Comparison of ENCODE assay signal across 7 mouse cellular contexts in genomic region chr6:50455102-50455828, GRCm38 (mm10). TPM values are rescaled to one million over a fixed set of nuclear protein-coding genes. Genes with fewer than 3 reads are reported as not detected.
A peak's percentile ranks its signal among the peaks of the same experiment; 100 is the strongest.
DNase-seq lines count a peak whose midpoint lies in the region; ATAC-seq lines count a peak whose summit lies in the region.

No protein-coding gene starts in this region.

- DNase-seq in R1 (ENCODE audit: low read depth, low spot score): peak; percentile 62
- peak; percentile 53 to 54 for DNase-seq in cerebellum, postnatal 36 days
- DNase-seq in gastrocnemius, postnatal 4 days (ENCODE audit: low spot score in 2 of 2): peak; percentile 24 to 50
- DNase-seq in intestine, embryonic 14.5 days (ENCODE audit: low spot score): no peak

- H3K4me2 ChIP-seq in intestine, embryonic 14.5 days (ENCODE audit: low read length): peak overlapping the region; percentile 96
- peak overlapping the region; percentile 64 for H3K4me2 ChIP-seq in liver, embryonic 16.5 days (ENCODE audit: low read depth, low read length)
- H3K4me2 ChIP-seq in neural tube, embryonic 14.5 days (ENCODE audit: low read depth, low read length): peak overlapping the region; percentile 96

- peaks cover 12% of the 10 kb centered on the region; the same call in 1 of the 2 replicates for H3K4me1 ChIP-seq in intestine, embryonic 14.5 days (replicated peaks; ENCODE audit: control insufficient read depth, insufficient read depth, low read length)
- no peaks in the 10 kb centered on the region; the same call in 1 of the 2 replicates for H3K4me1 ChIP-seq in liver, embryonic 16.5 days (ENCODE audit: control insufficient read depth, low read depth, low read length)
- peaks cover 4% of the 10 kb centered on the region; the same call in 1 of the 2 replicates for H3K4me1 ChIP-seq in neural tube, embryonic 14.5 days (ENCODE audit: control insufficient read depth, insufficient read depth, low read length)

- H3K9ac ChIP-seq in intestine, embryonic 14.5 days (ENCODE audit: low read length): peak overlapping the region; percentile 63
- peak overlapping the region; percentile 50; the same call in 1 of the 2 replicates for H3K9ac ChIP-seq in liver, embryonic 16.5 days (ENCODE audit: low read depth, low read length)
- peak overlapping the region; percentile 73 for H3K9ac ChIP-seq in neural tube, embryonic 14.5 days (replicated peaks; ENCODE audit: low read depth, low read length)

- H3K27ac ChIP-seq in intestine, embryonic 14.5 days (ENCODE audit: low read depth): peak overlapping the region; percentile 73
- no peak overlapping the region for H3K27ac ChIP-seq in liver, embryonic 16.5 days (ENCODE audit: low read length)
- H3K27ac ChIP-seq in neural tube, embryonic 14.5 days (ENCODE audit: low read depth, low read length): no peak overlapping the region; the same call in 1 of the 2 replicates

- WGBS in intestine, embryonic 14.5 days: under 1% methylated on average over 39 of the region's 39 CpGs
- 1% methylated on average over 39 of the region's 39 CpGs for WGBS in liver, embryonic 16.5 days (ENCODE audit: insufficient replicate concordance)
- WGBS in neural tube, embryonic 14.5 days: 0% methylated on average over 39 of the region's 39 CpGs

- peak; percentile 71 for ATAC-seq in CD4-positive, CD25-positive, alpha-beta regulatory T cell, adult 4 months
- ATAC-seq in intestine, embryonic 14.5 days (replicated peaks; ENCODE audit: low FRiP score, low TSS enrichment, low read depth): peak; percentile 59
- ATAC-seq in liver, embryonic 16.5 days (ENCODE audit: low read depth): 0 out of 2 replicates have a peak, but pooled peaks have one; percentile 12
- ATAC-seq in neural tube, embryonic 14.5 days (ENCODE audit: low read depth): peak; percentile 67

- no peaks in the 10 kb centered on the region for H3K27me3 ChIP-seq in intestine, embryonic 14.5 days (replicated peaks; ENCODE audit: control insufficient read depth, insufficient read depth, low read length)
- H3K27me3 ChIP-seq in liver, embryonic 16.5 days (ENCODE audit: control insufficient read depth, insufficient read depth, low read depth, low read length): peaks cover 10% of the 10 kb centered on the region
- H3K27me3 ChIP-seq in neural tube, embryonic 14.5 days (ENCODE audit: control insufficient read depth, insufficient read depth, low read length): no peaks in the 10 kb centered on the region

- H3K4me3 ChIP-seq in intestine, embryonic 14.5 days (ENCODE audit: low read depth, low read length): peak overlapping the region; percentile 74
- peak overlapping the region; percentile 57 for H3K4me3 ChIP-seq in liver, embryonic 16.5 days (ENCODE audit: low read depth, low read length)
- peak overlapping the region; percentile 60 for H3K4me3 ChIP-seq in neural tube, embryonic 14.5 days (ENCODE audit: low read depth, low read length)

- no peaks in the 10 kb centered on the region for H3K9me3 ChIP-seq in intestine, embryonic 14.5 days (ENCODE audit: control insufficient read depth, low read length)
- no peaks in the 10 kb centered on the region for H3K9me3 ChIP-seq in liver, embryonic 16.5 days (replicated peaks; ENCODE audit: control insufficient read depth, low read length)
- H3K9me3 ChIP-seq in neural tube, embryonic 14.5 days (ENCODE audit: control insufficient read depth, low read length): no peaks in the 10 kb centered on the region

- H3K36me3 ChIP-seq in intestine, embryonic 14.5 days (ENCODE audit: control insufficient read depth, insufficient read depth, low read length): no peaks in the 10 kb centered on the region
- H3K36me3 ChIP-seq in liver, embryonic 16.5 days (ENCODE audit: control insufficient read depth, insufficient read depth): no peaks in the 10 kb centered on the region
- no peaks in the 10 kb centered on the region for H3K36me3 ChIP-seq in neural tube, embryonic 14.5 days (ENCODE audit: control insufficient read depth, insufficient read depth, low read length)

RNA-seq across cellular contexts. Expression of gene Osbpl3, which starts 0.7 kb away (rescaled TPM):
- 10 to 100 TPM; 37.2 to 48.1 TPM for polyA plus RNA-seq in CD4-positive, CD25-positive, alpha-beta regulatory T cell, adult 4 months (2017; shearing (Covaris generic))
- total RNA-seq in gastrocnemius, postnatal 4 days (2021): 10 to 100 TPM in 1 of 2 experiments, 1 to 10 TPM in 1; 8.7 to 12.3 TPM
- polyA plus RNA-seq in intestine, embryonic 14.5 days (2014; fragmentation: Nextera tagmentation; extraction: Ambion mirVana): 10.1 and 10.4 TPM in 2 replicates
- polyA plus RNA-seq in liver, embryonic 16.5 days (2015; fragmentation: Nextera tagmentation; extraction: Ambion mirVana): 0.43 and 0.60 TPM in 2 replicates
- polyA plus RNA-seq in neural tube, embryonic 14.5 days (2014; fragmentation: Nextera tagmentation; extraction: Ambion mirVana): 3.2 and 7.0 TPM in 2 replicates

Comparison
In these comparisons a context has a peak if more than half of its experiments do, and no peak if none do; other contexts are left out.
1. ATAC-seq: peak in every context shown above with its lines; median percentile 71 in CD4-positive, CD25-positive, alpha-beta regulatory T cell, adult 4 months; 67 in neural tube, embryonic 14.5 days; 59 in intestine, embryonic 14.5 days; 12 in liver, embryonic 16.5 days.